Mouse (Mus musculus): ENCODE data around the gene Auh.

- no peak for TF ChIP-seq POLR2A (IDR thresholded peaks at IDR 0.05; ENCODE audit: low read depth, low read length)
- no peak for TF ChIP-seq CTCF (conservative IDR thresholded peaks at IDR 0.05; ENCODE audit: insufficient read depth, insufficient read length, low read depth, low read length)
Observed at GRCm38 (mm10) chr13:52831037-52831757, 98.3 kb downstream of the Auh start.
